ENCODE assay signal across 23 mouse cellular contexts in the genomic region with DNA sequence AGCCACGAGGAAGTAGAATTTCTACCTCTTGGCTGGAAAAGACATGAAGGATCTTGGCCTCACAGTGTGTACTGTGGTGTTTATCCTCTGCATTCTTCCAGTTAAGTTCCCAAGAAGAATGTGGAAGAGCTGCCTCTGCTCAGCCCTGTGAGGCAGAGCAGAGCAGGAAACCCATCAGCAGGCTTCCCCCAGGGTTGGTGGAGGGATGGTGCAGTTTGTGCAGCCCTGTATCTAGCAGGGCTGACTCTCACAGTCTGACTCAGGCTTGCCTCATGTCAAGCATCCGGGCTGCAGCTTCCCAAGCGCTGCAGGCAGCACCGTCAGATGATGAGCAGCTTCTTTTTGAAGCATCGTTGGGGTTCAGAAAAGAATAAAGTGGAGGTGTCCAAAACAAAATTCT. TPM values are rescaled to one million over a fixed set of nuclear protein-coding genes. Genes with fewer than 3 reads are reported as not detected.
A peak's percentile ranks its signal among the peaks of the same experiment; 100 is the strongest.
DNase-seq lines count a peak whose midpoint lies in the region; ATAC-seq and TF ChIP-seq lines count a peak whose summit lies in the region.
"Had no signal": no experiment of that assay in that cellular context is flagged by ENCODE, and none has a peak within 500 bp of the region (broad histone marks: within the 10 kb centered on the region; RNA-seq: fewer than 3 reads in every experiment).

No protein-coding gene starts in this region.

- 62% methylated on average over 5 of the region's 5 CpGs for WGBS in heart, embryonic 12.5 days
- 59% methylated on average over 5 of the region's 5 CpGs for WGBS in lung, embryonic 14.5 days
- 55% methylated on average over 5 of the region's 5 CpGs for WGBS in intestine, embryonic 16.5 days

- ATAC-seq in heart, embryonic 12.5 days (ENCODE audit: insufficient number of reproducible peaks, low FRiP score) = peak; percentile 73; the same call in 1 of the 2 replicates
- no peak for ATAC-seq in lung, embryonic 14.5 days (ENCODE audit: insufficient read depth)
- ATAC-seq in intestine, embryonic 16.5 days = 0 out of 2 replicates have a peak, but pooled peaks have one; percentile 36
- ATAC-seq: forebrain, embryonic 14.5 days; midbrain, embryonic 16.5 days had no signal

- no peaks in the 10 kb centered on the region for H3K79me2 ChIP-seq in C2C12 (ENCODE audit: control insufficient read depth, insufficient read depth)

- H3K27me3 ChIP-seq in heart, embryonic 12.5 days (replicated peaks) = no peaks in the 10 kb centered on the region
- H3K27me3 ChIP-seq in lung, embryonic 14.5 days (ENCODE audit: insufficient read depth, low read length) = no peaks in the 10 kb centered on the region
- H3K27me3 ChIP-seq in C2C12 (ENCODE audit: control insufficient read depth, insufficient read depth, insufficient read length) = no peaks in the 10 kb centered on the region
- no peaks in the 10 kb centered on the region for H3K27me3 ChIP-seq in intestine, embryonic 16.5 days (replicated peaks; ENCODE audit: control insufficient read depth, insufficient read depth, low read length)
- H3K27me3 ChIP-seq: kidney, embryonic 15.5 days had no signal

- intact Hi-C loops in left cerebral cortex, postnatal 36 days (cut with DNase I) = no loop called here

- no peak for TF ChIP-seq CTCF in lung, embryonic 14.5 days (IDR thresholded peaks at IDR 0.05; ENCODE audit: low read depth)
- TF ChIP-seq CTCF in C2C12 (IDR thresholded peaks at IDR 0.05; ENCODE audit: control insufficient read depth, insufficient read depth, insufficient read length) = no peak

- H3K9ac ChIP-seq in heart, embryonic 12.5 days = no peak overlapping the region
- H3K9ac ChIP-seq in lung, embryonic 14.5 days = no peak overlapping the region
- no peak overlapping the region for H3K9ac ChIP-seq in intestine, embryonic 16.5 days (ENCODE audit: low read depth, low read length)
- H3K9ac ChIP-seq: kidney, embryonic 15.5 days; liver, embryonic 14.5 days had no signal

- DNase-seq in heart, adult 8-10 months (ENCODE audit: low spot score) = no peak
- DNase-seq in lung, embryonic 14.5 days = peak; percentile 6
- no peak for DNase-seq in lung, adult 18-20 months
- no peak for DNase-seq in left cerebral cortex, postnatal 36 days (ENCODE audit: low spot score in 2 of 2)
- DNase-seq: cerebellum, postnatal 10 days; gastrocnemius, postnatal 36 days; spleen, adult 18-20 months had no signal

- H3K4me2 ChIP-seq in heart, embryonic 12.5 days = no peak overlapping the region
- H3K4me2 ChIP-seq in lung, embryonic 14.5 days = no peak overlapping the region
- no peak overlapping the region for H3K4me2 ChIP-seq in intestine, embryonic 16.5 days (ENCODE audit: low read depth, low read length)
- H3K4me2 ChIP-seq: kidney, embryonic 15.5 days had no signal

- no peaks in the 10 kb centered on the region for H3K79me3 ChIP-seq in C2C12 (ENCODE audit: low read depth)

- H3K9me3 ChIP-seq in heart, embryonic 12.5 days (replicated peaks) = no peaks in the 10 kb centered on the region
- no peaks in the 10 kb centered on the region for H3K9me3 ChIP-seq in lung, embryonic 14.5 days (ENCODE audit: low read depth, low read length)
- H3K9me3 ChIP-seq in intestine, embryonic 16.5 days (ENCODE audit: control insufficient read depth, low read length) = no peaks in the 10 kb centered on the region
- H3K9me3 ChIP-seq: heart, embryonic 10.5 days; kidney, embryonic 15.5 days had no signal

- no peak overlapping the region for H3K4me3 ChIP-seq in heart, embryonic 12.5 days
- H3K4me3 ChIP-seq in lung, embryonic 14.5 days (ENCODE audit: low read depth, low read length) = no peak overlapping the region
- no peak overlapping the region for H3K4me3 ChIP-seq in C2C12 (ENCODE audit: insufficient read depth, poor library complexity, severe bottlenecking)
- no peak overlapping the region for H3K4me3 ChIP-seq in intestine, embryonic 16.5 days (ENCODE audit: low read length)
- H3K4me3 ChIP-seq: erythroblast, embryonic 14.5 days; heart, embryonic 10.5 days; kidney, embryonic 15.5 days had no signal

- 0 out of 2 replicates have a peak, but pooled peaks cover 4% of the 10 kb centered on the region for H3K4me1 ChIP-seq in heart, embryonic 12.5 days (replicated peaks)
- no peaks in the 10 kb centered on the region for H3K4me1 ChIP-seq in lung, embryonic 14.5 days (ENCODE audit: insufficient read depth)
- H3K4me1 ChIP-seq in intestine, embryonic 16.5 days (ENCODE audit: control insufficient read depth, insufficient read depth, low read length) = no peaks in the 10 kb centered on the region
- H3K4me1 ChIP-seq: heart, embryonic 10.5 days; kidney, embryonic 15.5 days had no signal

- H3K36me3 ChIP-seq in heart, embryonic 12.5 days = no peaks in the 10 kb centered on the region
- no peaks in the 10 kb centered on the region for H3K36me3 ChIP-seq in lung, embryonic 14.5 days (ENCODE audit: insufficient read depth)
- H3K36me3 ChIP-seq in C2C12 (ENCODE audit: control insufficient read depth, insufficient read depth) = no peaks in the 10 kb centered on the region
- H3K36me3 ChIP-seq in intestine, embryonic 16.5 days (ENCODE audit: control insufficient read depth, insufficient read depth, low read length) = no peaks in the 10 kb centered on the region
- H3K36me3 ChIP-seq: heart, embryonic 10.5 days; kidney, embryonic 15.5 days had no signal

- H3K27ac ChIP-seq in heart, embryonic 12.5 days (ENCODE audit: poor library complexity, severe bottlenecking) = no peak overlapping the region
- no peak overlapping the region for H3K27ac ChIP-seq in lung, embryonic 14.5 days (ENCODE audit: low read depth)
- peak overlapping the region; percentile 37; the same call in 1 of the 2 replicates for H3K27ac ChIP-seq in intestine, embryonic 16.5 days (ENCODE audit: low read length)
- H3K27ac ChIP-seq: heart, embryonic 10.5 days; kidney, embryonic 15.5 days; liver, embryonic 14.5 days had no signal

- H3ac ChIP-seq in C2C12 (ENCODE audit: control insufficient read depth, insufficient read length, low read depth) = peak overlapping the region; percentile 1

TF ChIP-seq in C2C12, 6 proteins besides CTCF, POLR2A, EP300 and RAD21:
- TF ChIP-seq MYOD1 (IDR thresholded peaks at IDR 0.05; ENCODE audit: control insufficient read depth, insufficient read length, low read depth) (no peak), MAX (IDR thresholded peaks at IDR 0.05) (no peak), USF1 (IDR thresholded peaks at IDR 0.05; ENCODE audit: low read depth) (no peak), CEBPB (IDR thresholded peaks at IDR 0.05; ENCODE audit: low read depth) (no peak), FOSL1 (IDR thresholded peaks at IDR 0.05; ENCODE audit: insufficient read depth, low read length, poor library complexity, severe bottlenecking) (no peak), MYOG (IDR thresholded peaks at IDR 0.05; ENCODE audit: control insufficient read depth, extremely low read depth, insufficient read length) (no peak)

RNA-seq across cellular contexts. Expression of a gene that starts 10.3 kb away (rescaled TPM):
- not detected in 2 replicates for polyA plus RNA-seq in heart, embryonic 12.5 days (2016; fragmentation: Nextera tagmentation; extraction: Ambion mirVana)
- total RNA-seq in heart, adult 8-10 months (2022) = not detected
- polyA plus RNA-seq in lung, embryonic 14.5 days (2014; fragmentation: Nextera tagmentation; extraction: Ambion mirVana) = not detected in 2 replicates
- polyA plus RNA-seq in C2C12 (2012; fragmentation: generic; extraction: Trizol) = not detected
- not detected in 2 replicates for polyA plus RNA-seq in intestine, embryonic 16.5 days (2015; fragmentation: Nextera tagmentation; extraction: Ambion mirVana)
- not detected for total RNA-seq in left cerebral cortex, postnatal 36 days (2021)
- total RNA-seq: gastrocnemius, postnatal 36 days; hematopoietic stem cell, adult 5-6 weeks; layer of hippocampus, adult 8-10 months; left cerebral cortex, adult 18-20 months; megakaryocyte-erythroid progenitor cell, adult 5-6 weeks; MEL had no signal
- polyA plus RNA-seq: erythroblast, embryonic 14.5 days; forebrain, embryonic 14.5 days; heart, embryonic 10.5 days; kidney, embryonic 15.5 days; limb, embryonic 11.5 days; liver, embryonic 14.5 days; midbrain, embryonic 16.5 days; stomach, embryonic 14.5 days had no signal

RNA-seq across cellular contexts. Expression of a gene that starts 40.0 kb away (rescaled TPM):
- polyA plus RNA-seq in heart, embryonic 12.5 days (2016; fragmentation: Nextera tagmentation; extraction: Ambion mirVana) = 12.3 and 12.5 TPM in 2 replicates
- 10 to 100 TPM; 11.7 to 14.2 (median 13.5) TPM for total RNA-seq in heart, adult 8-10 months (2022)
- 12.3 and 13.8 TPM in 2 replicates for polyA plus RNA-seq in lung, embryonic 14.5 days (2014; fragmentation: Nextera tagmentation; extraction: Ambion mirVana)
- polyA plus RNA-seq in C2C12 (2012; fragmentation: generic; extraction: Trizol) = 34.5 TPM
- polyA plus RNA-seq in intestine, embryonic 16.5 days (2015; fragmentation: Nextera tagmentation; extraction: Ambion mirVana) = 6.9 and 7.8 TPM in 2 replicates
- 10 to 100 TPM; 88.1 to 88.4 TPM for total RNA-seq in left cerebral cortex, postnatal 36 days (2021)
